Mouse (Mus musculus): ENCODE measurements around the gene Prss23. TPM values are rescaled to one million over a fixed set of nuclear protein-coding genes. Genes with fewer than 3 reads are reported as not detected.

Gene Prss23
- polyA plus RNA-seq (2015; fragmentation: Nextera tagmentation; extraction: Ambion mirVana), result 12.6 and 14.4 TPM in 2 replicates

- no peak for ATAC-seq
- no peak within 1 kb of the TSS for H3K27ac ChIP-seq
- H3K9ac ChIP-seq (replicated peaks), result no peak within 1 kb of the TSS
- WGBS, result 77% methylated on average over 16 of the region's 16 CpGs
- H3K9me3 ChIP-seq, result no peaks in the 10 kb centered on the region
- no peaks in the 10 kb centered on the region for H3K27me3 ChIP-seq
- H3K4me1 ChIP-seq (replicated peaks), result no peaks in the 10 kb centered on the region
- no peaks in the 10 kb centered on the region for H3K36me3 ChIP-seq
- H3K4me3 ChIP-seq (replicated peaks), result no peak within 1 kb of the TSS
- H3K4me2 ChIP-seq (replicated peaks), result no peak within 1 kb of the TSS
These were observed at the start of gene Prss23 for GRCm38 (mm10) chr7:89526731-89527429. Gene Prss23, minus strand, starts transcription at chr7:89527187.

- Histone ChIP-seq H3K9me3 (no peaks in the 10 kb centered on the region), H3K4me2 (replicated peaks) (no peak overlapping the region), H3K9ac (replicated peaks) (no peak overlapping the region), H3K4me1 (replicated peaks) (no peaks in the 10 kb centered on the region), H3K4me3 (replicated peaks) (no peak overlapping the region), H3K27ac (no peak overlapping the region), H3K27me3 (no peaks in the 10 kb centered on the region), H3K36me3 (no peaks in the 10 kb centered on the region)
- WGBS, result 89% methylated on average over 3 of the region's 3 CpGs
- ATAC-seq, result no peak
These were observed 49.1 kb upstream of the Prss23 start for GRCm38 (mm10) chr7:89576127-89576526.

- 88% methylated on average over 2 of the region's 2 CpGs for WGBS
- H3K27ac ChIP-seq, result no peak overlapping the region
- H3K36me3 ChIP-seq, result no peaks in the 10 kb centered on the region
- H3K4me1 ChIP-seq (replicated peaks), result no peaks in the 10 kb centered on the region
- no peaks in the 10 kb centered on the region for H3K9me3 ChIP-seq
- H3K4me3 ChIP-seq (replicated peaks), result no peak overlapping the region
- no peak for ATAC-seq
- H3K27me3 ChIP-seq, result no peaks in the 10 kb centered on the region
- no peak overlapping the region for H3K9ac ChIP-seq (replicated peaks)
- H3K4me2 ChIP-seq (replicated peaks), result no peak overlapping the region
These were observed 37.6 kb upstream of the Prss23 start for GRCm38 (mm10) chr7:89564569-89564968.

- Histone ChIP-seq H3K36me3 (no peaks in the 10 kb centered on the region), H3K9ac (replicated peaks) (no peak overlapping the region), H3K4me2 (replicated peaks) (no peak overlapping the region), H3K9me3 (no peaks in the 10 kb centered on the region), H3K4me3 (replicated peaks) (no peak overlapping the region), H3K27me3 (no peaks in the 10 kb centered on the region), H3K4me1 (replicated peaks) (0 out of 2 replicates have a peak, but pooled peaks cover under 1% of the 10 kb centered on the region), H3K27ac (no peak overlapping the region)
- WGBS, result 95% methylated on average over 2 of the region's 2 CpGs
- no peak for ATAC-seq
These were observed 36.5 kb upstream of the Prss23 start for GRCm38 (mm10) chr7:89563501-89563900.

GRCm38 (mm10) chr7:89562140-89562539 is 35.2 kb upstream of the Prss23 start:
- no peak overlapping the region for H3K4me3 ChIP-seq (replicated peaks)

GRCm38 (mm10) chr7:89560939-89561338 is 34.0 kb upstream of the Prss23 start:
- 76% methylated on average over 3 of the region's 3 CpGs for WGBS
- no peaks in the 10 kb centered on the region for H3K36me3 ChIP-seq
- no peak for ATAC-seq

More at GRCm38 (mm10) chr7:89562140-89562539, 35.2 kb upstream of the Prss23 start:
- WGBS, result 70% methylated on average over 2 of the region's 2 CpGs
- H3K4me1 ChIP-seq (replicated peaks), result peaks cover 5% of the 10 kb centered on the region; the same call in 1 of the 2 replicates
- H3K27me3 ChIP-seq, result no peaks in the 10 kb centered on the region
- no peaks in the 10 kb centered on the region for H3K36me3 ChIP-seq
- no peak for ATAC-seq
- no peak overlapping the region for H3K9ac ChIP-seq (replicated peaks)
- no peak overlapping the region for H3K4me2 ChIP-seq (replicated peaks)
- H3K9me3 ChIP-seq, result no peaks in the 10 kb centered on the region
- H3K27ac ChIP-seq, result no peak overlapping the region

GRCm38 (mm10) chr7:89559633-89560032 is 32.6 kb upstream of the Prss23 start:
- WGBS, result 84% methylated on average over 4 of the region's 4 CpGs
- H3K9ac ChIP-seq (replicated peaks), result no peak overlapping the region
- ATAC-seq, result no peak
- H3K27ac ChIP-seq, result no peak overlapping the region
- H3K27me3 ChIP-seq, result no peaks in the 10 kb centered on the region
- no peak overlapping the region for H3K4me3 ChIP-seq (replicated peaks)
- H3K9me3 ChIP-seq, result no peaks in the 10 kb centered on the region
- H3K4me2 ChIP-seq (replicated peaks), result no peak overlapping the region
- H3K4me1 ChIP-seq (replicated peaks), result peaks cover 10% of the 10 kb centered on the region; the same call in 1 of the 2 replicates
- H3K36me3 ChIP-seq, result no peaks in the 10 kb centered on the region

More at GRCm38 (mm10) chr7:89560939-89561338, 34.0 kb upstream of the Prss23 start:
- Histone ChIP-seq H3K4me1 (replicated peaks) (peaks cover 5% of the 10 kb centered on the region; the same call in 1 of the 2 replicates), H3K4me3 (replicated peaks) (no peak overlapping the region), H3K9ac (replicated peaks) (no peak overlapping the region), H3K4me2 (replicated peaks) (no peak overlapping the region), H3K9me3 (no peaks in the 10 kb centered on the region), H3K27me3 (no peaks in the 10 kb centered on the region), H3K27ac (no peak overlapping the region)

GRCm38 (mm10) chr7:89559105-89559504 is 32.1 kb upstream of the Prss23 start:
- Histone ChIP-seq H3K4me2 (replicated peaks) (no peak overlapping the region), H3K27ac (no peak overlapping the region), H3K9ac (replicated peaks) (no peak overlapping the region), H3K4me3 (replicated peaks) (no peak overlapping the region), H3K36me3 (no peaks in the 10 kb centered on the region), H3K27me3 (no peaks in the 10 kb centered on the region), H3K4me1 (replicated peaks) (peaks cover 10% of the 10 kb centered on the region; the same call in 1 of the 2 replicates), H3K9me3 (no peaks in the 10 kb centered on the region)
- 77% methylated on average over 4 of the region's 4 CpGs for WGBS
- ATAC-seq, result no peak

GRCm38 (mm10) chr7:89558446-89559039 is 31.6 kb upstream of the Prss23 start:
- no peaks in the 10 kb centered on the region for H3K9me3 ChIP-seq
- no peaks in the 10 kb centered on the region for H3K27me3 ChIP-seq
- no peak for ATAC-seq
- H3K4me3 ChIP-seq (replicated peaks), result no peak overlapping the region
- no peaks in the 10 kb centered on the region for H3K36me3 ChIP-seq
- peaks cover 10% of the 10 kb centered on the region; the same call in 1 of the 2 replicates for H3K4me1 ChIP-seq (replicated peaks)
- H3K4me2 ChIP-seq (replicated peaks), result no peak overlapping the region
- no peak overlapping the region for H3K9ac ChIP-seq (replicated peaks)
- H3K27ac ChIP-seq, result no peak overlapping the region
- WGBS, result 77% methylated on average over 11 of the region's 11 CpGs

- Histone ChIP-seq H3K4me2 (replicated peaks) (no peak overlapping the region), H3K36me3 (no peaks in the 10 kb centered on the region), H3K4me3 (replicated peaks) (no peak overlapping the region), H3K4me1 (replicated peaks) (peaks cover 10% of the 10 kb centered on the region; the same call in 1 of the 2 replicates), H3K27me3 (no peaks in the 10 kb centered on the region), H3K9ac (replicated peaks) (no peak overlapping the region), H3K9me3 (no peaks in the 10 kb centered on the region), H3K27ac (no peak overlapping the region)
- ATAC-seq, result no peak
- 92% methylated on average over 5 of the region's 5 CpGs for WGBS
These were observed 30.1 kb upstream of the Prss23 start for GRCm38 (mm10) chr7:89557056-89557455.

- no peak for ATAC-seq
- WGBS, result 76% methylated on average over 4 of the region's 4 CpGs
- Histone ChIP-seq H3K27me3 (no peaks in the 10 kb centered on the region), H3K4me2 (replicated peaks) (no peak overlapping the region), H3K9ac (replicated peaks) (no peak overlapping the region), H3K4me3 (replicated peaks) (no peak overlapping the region), H3K4me1 (replicated peaks) (peaks cover 10% of the 10 kb centered on the region; the same call in 1 of the 2 replicates), H3K36me3 (no peaks in the 10 kb centered on the region), H3K9me3 (no peaks in the 10 kb centered on the region), H3K27ac (no peak overlapping the region)
These were observed 29.7 kb upstream of the Prss23 start for GRCm38 (mm10) chr7:89556652-89557051.

- Histone ChIP-seq H3K4me1 (replicated peaks) (peaks cover 10% of the 10 kb centered on the region; the same call in 1 of the 2 replicates), H3K27ac (no peak overlapping the region), H3K9ac (replicated peaks) (no peak overlapping the region), H3K4me3 (replicated peaks) (no peak overlapping the region), H3K4me2 (replicated peaks) (no peak overlapping the region), H3K36me3 (no peaks in the 10 kb centered on the region), H3K9me3 (no peaks in the 10 kb centered on the region), H3K27me3 (no peaks in the 10 kb centered on the region)
- 22% methylated on average over 4 of the region's 4 CpGs for WGBS
- ATAC-seq, result peak; percentile 80
These were observed 28.2 kb upstream of the Prss23 start for GRCm38 (mm10) chr7:89555170-89555569.
